Mouse (Mus musculus) cerebellum, postnatal 4 days (tissue): ENCODE measurements around the gene Zfp212.
"Not testable (repeated sequence)": the region's sequence is repeated elsewhere in the genome, so short reads cannot be mapped to it uniquely, and the experiment has no call there.

Source experiments
- DNase-seq, 2 experiments: peaks; one replicate each; pipeline ENCODE4 v3.0.0; 2022; ENCODE audit warnings: low spot score in 2 of 2, mixed read lengths in 1 of 2

Gene Zfp212

GRCm38 (mm10) chr6:47942461-47942860 lies 22.2 kb downstream of the Zfp212 start:
- DNase-seq = no peak

GRCm38 (mm10) chr6:47943021-47943691 lies 22.9 kb downstream of the Zfp212 start:
- DNase-seq = peak in 1 of 2 experiments; percentile 61

GRCm38 (mm10) chr6:47943721-47944120 lies 23.4 kb downstream of the Zfp212 start:
- DNase-seq = no peak

GRCm38 (mm10) chr6:47947388-47947787 lies 27.1 kb downstream of the Zfp212 start:
- DNase-seq = no peak

- DNase-seq = peak; percentile 85 to 93
These were observed 33.0 kb downstream of the Zfp212 start, which contains the start of gene Zfp956 for GRCm38 (mm10) chr6:47953191-47953726. Gene Zfp956 (plus strand): TSS chr6:47953390.

GRCm38 (mm10) chr6:47954425-47954824 lies 34.1 kb downstream of the Zfp212 start:
- DNase-seq = no peak

DNA sequence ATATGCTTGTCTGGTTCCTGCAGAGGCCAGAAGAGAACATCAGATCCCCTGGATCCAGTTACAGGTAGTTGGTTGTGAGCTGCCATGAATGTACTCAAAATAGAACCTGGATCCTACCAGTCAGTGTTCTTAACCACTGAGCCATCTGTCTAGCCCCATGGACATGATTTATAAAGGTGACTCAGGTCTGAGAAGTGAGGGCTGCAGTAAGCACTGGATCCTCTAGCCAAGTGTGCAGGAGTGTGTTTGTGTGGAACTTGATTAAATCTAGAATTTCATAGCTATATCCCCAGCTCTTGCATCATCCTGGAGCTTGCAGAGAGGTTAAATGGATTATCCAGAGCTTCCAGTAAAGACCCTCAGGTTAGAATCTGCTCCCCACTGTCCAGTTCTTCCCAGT lies 37.5 kb downstream of the Zfp212 start:
- no peak for DNase-seq

- no peak for DNase-seq
These were observed 40.6 kb downstream of the Zfp212 start for GRCm38 (mm10) chr6:47960685-47961421.

GRCm38 (mm10) chr6:47963051-47963450 lies 42.8 kb downstream of the Zfp212 start:
- no peak for DNase-seq

DNA sequence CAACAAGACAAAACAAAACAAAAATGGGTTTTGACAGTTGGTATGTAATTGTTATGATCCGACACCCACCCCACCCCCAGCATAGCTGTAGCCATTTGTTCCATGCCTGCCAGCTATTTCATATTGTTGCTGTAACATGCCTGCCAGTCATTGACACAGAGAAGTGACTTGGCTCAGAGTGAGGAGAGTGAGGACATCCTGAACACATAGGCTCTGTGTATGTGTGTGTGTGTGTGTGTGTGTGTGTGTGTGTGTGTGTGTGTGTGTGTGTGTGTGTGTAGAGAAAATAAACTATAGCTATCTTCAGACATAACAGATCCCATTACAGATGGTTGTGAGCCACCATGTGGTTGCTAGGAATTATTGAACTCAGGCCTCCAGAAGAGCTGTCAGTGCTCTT lies 47.9 kb downstream of the Zfp212 start:
- DNase-seq = not testable (repeated sequence)

GRCm38 (mm10) chr6:47974599-47974998 lies 54.3 kb downstream of the Zfp212 start:
- DNase-seq = no peak

DNA sequence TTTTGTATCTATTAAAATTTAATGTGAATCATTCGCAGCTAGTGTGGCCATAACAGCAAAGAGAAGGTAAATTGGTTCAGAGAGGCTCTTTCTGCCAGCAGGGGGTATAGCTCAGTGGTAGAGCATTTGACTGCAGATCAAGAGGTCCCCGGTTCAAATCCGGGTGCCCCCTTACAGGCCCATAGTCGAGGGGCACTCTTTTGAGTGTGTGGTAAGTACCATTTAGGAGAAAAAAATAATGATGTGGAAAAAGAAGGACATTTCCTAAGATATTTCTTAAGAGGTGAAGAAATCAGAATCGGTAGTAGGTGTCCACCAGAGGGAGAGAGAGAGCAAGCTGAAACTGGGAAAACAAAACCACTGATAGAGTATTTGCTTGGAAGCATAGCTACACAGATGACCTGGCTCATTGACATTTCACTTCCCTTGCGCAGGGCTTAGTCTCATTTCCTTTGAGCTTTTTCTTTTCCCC lies 58.7 kb downstream of the Zfp212 start:
- DNase-seq = peak; percentile 29 to 62
